Mouse (Mus musculus) 3134 (cell line): ENCODE data around the gene Olfr984.

Experiments
- DNase-seq: peaks from one replicate; pipeline ENCODE4 v3.0.0-alpha.2; 2011; ENCODE audit warnings: low spot score; ENCODE audit not compliant: insufficient read length; ENCODE audit errors: extremely low read depth

The Olfr984 gene

GRCm38 (mm10) chr9:40114106-40114505, at the start of gene Olfr984:
Gene Olfr984, minus strand, starts transcription at chr9:40114206.
- DNase-seq: no peak

GRCm38 (mm10) chr9:40155118-40155644, 41.2 kb upstream of the Olfr984 start:
- DNase-seq: no peak

- no peak for DNase-seq
These were observed 27.5 kb upstream of the Olfr984 start for GRCm38 (mm10) chr9:40141544-40141943.

- no peak for DNase-seq
These were observed 25.5 kb upstream of the Olfr984 start for GRCm38 (mm10) chr9:40139484-40139883.

- DNase-seq: no peak
These were observed 23.1 kb upstream of the Olfr984 start for GRCm38 (mm10) chr9:40136987-40137688.

- no peak for DNase-seq
These were observed 16.6 kb upstream of the Olfr984 start for GRCm38 (mm10) chr9:40130556-40130955.

GRCm38 (mm10) chr9:40130084-40130483, 16.1 kb upstream of the Olfr984 start, which contains the start of gene Olfr985:
Gene Olfr985, minus strand, starts transcription at chr9:40130184.
- no peak for DNase-seq

GRCm38 (mm10) chr9:40117287-40117659, 3.3 kb upstream of the Olfr984 start:
- no peak for DNase-seq

GRCm38 (mm10) chr9:40116645-40117286, 2.8 kb upstream of the Olfr984 start:
- DNase-seq: no peak

GRCm38 (mm10) chr9:40094769-40095168, 19.2 kb downstream of the Olfr984 start:
- DNase-seq: peak; percentile 5

GRCm38 (mm10) chr9:40093495-40093894, 20.5 kb downstream of the Olfr984 start, which contains the start of gene Olfr983:
Gene Olfr983, minus strand, starts transcription at chr9:40093595.
- no peak for DNase-seq

GRCm38 (mm10) chr9:40073529-40073928, 40.5 kb downstream of the Olfr984 start, which contains the start of gene Olfr982:
Gene Olfr982, plus strand, starts transcription at chr9:40073829.
- no peak for DNase-seq

- DNase-seq: no peak
These were observed 63.9 kb downstream of the Olfr984 start for GRCm38 (mm10) chr9:40050138-40050537.
